Mouse (Mus musculus) duodenum, adult 2 months (tissue): ENCODE measurements around the gene Hikeshi. TPM values are rescaled to one million over a fixed set of nuclear protein-coding genes. Genes with fewer than 3 reads are reported as not detected.

Source experiments
- polyA plus RNA-seq: library from polyadenylated mRNA; depleted of rRNA; stranded (reverse); fragments of >200 nt; gene quantifications from 2 replicates; pipeline ENCODE4 v1.2.3, GENCODE M21; 2012; ENCODE audit warnings: low replicate concordance; rRNA removed

Gene Hikeshi
- polyA plus RNA-seq: 22.9 and 24.0 TPM in 2 replicates

DNA sequence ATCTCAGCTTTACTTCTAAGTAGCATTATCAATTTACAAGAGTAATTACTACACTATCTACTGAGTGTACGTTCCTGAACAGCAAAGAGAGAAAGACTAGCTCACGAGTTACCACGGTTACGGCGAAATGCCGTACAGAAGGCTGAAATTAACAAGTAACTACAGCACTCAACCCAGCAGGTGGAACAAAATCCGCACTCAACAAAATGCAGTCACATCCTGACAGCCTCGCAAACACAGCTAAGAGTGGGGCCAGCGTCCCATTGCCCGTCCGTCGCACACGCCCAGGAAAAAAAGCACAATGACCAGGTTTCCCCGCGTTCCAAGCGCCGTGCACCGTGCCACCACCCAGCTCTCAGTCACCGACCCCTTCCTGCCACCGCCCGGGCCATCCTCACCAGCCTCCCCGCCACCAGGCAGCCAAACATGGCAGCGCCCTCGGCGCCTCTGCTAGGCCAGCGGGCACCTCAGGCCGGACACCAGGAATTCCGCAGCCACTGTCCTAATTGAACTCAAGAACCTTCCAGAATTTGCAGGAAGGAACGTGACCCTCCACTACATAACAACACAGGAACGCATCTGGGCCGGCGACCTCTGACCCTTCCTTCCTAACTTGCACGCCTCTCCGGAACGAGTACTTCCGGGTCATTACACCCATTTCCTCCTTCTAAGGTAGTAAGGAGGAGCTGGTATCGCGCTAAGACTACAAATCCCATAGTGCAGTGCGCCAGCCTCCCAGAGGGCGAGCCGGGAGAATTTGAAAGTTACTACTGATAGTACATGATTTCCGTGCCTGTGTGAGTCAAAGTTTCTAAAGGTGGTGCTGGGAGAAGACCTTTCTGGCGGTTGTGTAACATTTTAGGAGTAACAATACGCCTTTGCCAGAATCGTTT is at the start of gene Hikeshi:
Gene Hikeshi, minus strand, starts transcription at position 634 of the 893 bp plus-strand sequence.

DNA sequence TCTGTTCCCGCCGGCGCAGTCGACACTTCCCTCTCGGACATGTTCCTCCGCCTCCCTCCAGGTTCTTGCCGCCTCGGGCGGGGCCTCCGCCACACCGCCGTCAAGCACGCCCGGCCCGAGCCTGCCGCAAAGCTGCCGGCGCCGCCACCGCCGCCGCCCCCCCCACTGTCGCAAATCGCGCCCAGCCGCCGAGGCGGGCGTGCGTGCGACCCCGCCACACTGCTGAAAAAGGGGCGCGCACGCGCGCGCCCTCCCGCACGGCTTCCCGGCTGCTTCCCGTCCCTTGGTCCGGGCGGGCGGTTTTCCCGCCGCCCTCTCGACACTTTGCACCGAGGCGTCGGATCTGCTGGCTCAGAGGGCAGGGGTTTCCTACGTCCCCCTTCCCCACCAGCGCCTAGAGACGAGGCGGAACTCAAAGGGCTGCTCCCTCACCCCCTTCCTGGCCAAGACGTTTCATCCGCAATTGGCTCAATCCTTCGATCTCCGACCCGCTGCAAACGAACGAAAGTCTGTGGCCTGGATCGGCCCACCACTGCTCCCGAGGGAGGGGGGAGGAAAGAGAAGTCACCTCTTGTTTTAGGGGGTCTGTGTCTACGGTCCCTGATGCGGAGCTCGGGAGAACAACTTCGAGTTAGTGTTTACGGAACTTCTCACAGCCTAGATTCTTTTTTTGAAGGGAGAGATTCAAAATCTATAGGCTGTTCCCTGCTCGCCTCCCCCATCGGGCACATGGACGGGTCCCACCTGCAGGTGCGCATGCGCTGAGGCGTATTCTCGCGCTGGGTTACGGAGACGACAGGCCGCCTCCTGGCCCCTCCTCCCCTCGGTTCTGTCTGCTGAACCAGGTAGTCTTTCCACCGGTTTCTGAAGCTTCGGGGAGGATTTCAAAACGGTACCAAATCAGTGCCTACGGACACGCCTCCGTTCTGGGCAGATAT is 39.8 kb upstream of the Hikeshi start, which contains the start of gene Eed:
Gene Eed, minus strand, starts transcription at position 499 of the 938 bp plus-strand sequence.

DNA sequence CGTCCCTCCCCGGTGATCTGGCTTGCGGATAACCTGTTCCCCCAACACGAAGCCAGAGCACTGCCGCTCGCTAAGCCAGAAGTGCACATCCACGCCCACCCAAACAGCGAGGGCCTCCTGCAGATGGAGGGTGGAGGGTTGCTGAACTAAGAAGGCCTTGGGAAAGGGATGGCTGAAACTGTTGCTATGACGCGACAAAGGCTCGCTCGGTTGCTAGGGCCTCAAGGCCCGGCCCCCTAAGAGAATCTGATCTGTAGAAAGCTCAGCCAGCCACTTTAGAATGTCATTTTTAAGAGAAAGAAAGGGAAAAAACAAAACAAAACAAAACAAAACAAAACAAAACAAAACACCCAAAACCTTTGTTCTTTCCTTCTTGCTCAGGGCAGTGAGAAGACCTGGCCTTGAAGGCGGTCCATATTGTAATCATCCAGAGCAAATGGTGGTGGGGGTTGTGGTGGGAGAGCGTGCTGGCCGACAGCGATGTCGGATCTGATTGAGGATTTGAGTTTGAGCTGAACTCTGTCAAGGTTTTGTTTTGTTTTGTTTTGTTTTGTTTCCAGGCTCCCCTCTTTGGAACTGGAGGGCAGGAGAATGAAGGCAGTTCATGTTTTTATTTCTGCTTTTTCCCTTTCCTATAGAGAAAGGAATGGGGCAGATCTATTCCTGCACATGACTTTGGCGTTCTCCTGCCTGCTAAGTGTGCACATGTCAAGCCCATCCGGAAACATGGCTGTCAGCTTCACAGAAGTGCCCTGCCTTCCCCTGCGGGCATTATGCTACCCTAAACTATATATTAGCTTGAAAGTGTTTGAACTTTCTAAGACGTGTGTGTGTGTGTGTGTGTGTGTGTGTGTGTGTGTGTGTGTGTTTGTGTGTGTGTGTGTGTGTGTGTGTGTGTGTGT is 37.3 kb downstream of the Hikeshi start, which contains the start of gene Ccdc81:
Gene Ccdc81, minus strand, starts transcription at position 188 of the 902 bp plus-strand sequence.

Other genes with a start within 250 kb of the Hikeshi start
- gene Ccdc81, start 37.6 kb downstream of the Hikeshi start, polyA plus RNA-seq: not detected in 2 replicates
- gene Eed, start 39.8 kb upstream of the Hikeshi start, polyA plus RNA-seq: 3.8 and 7.6 TPM in 2 replicates
- 24.3 and 42.5 TPM in 2 replicates for gene Picalm, start 189.0 kb upstream of the Hikeshi start, polyA plus RNA-seq